Mouse (Mus musculus): ENCODE data around the gene Stk25. TPM values are rescaled to one million over a fixed set of nuclear protein-coding genes. Genes with fewer than 3 reads are reported as not detected.

Gene Stk25
- total and polyA plus RNA-seq, 3 experiments, result 81.2 to 104 (median 90.4) TPM

GRCm38 (mm10) chr1:93654275-93654674, 4.2 kb downstream of the Stk25 start:
- H3K27ac ChIP-seq, result no peak overlapping the region
- no peaks in the 10 kb centered on the region for H3K27me3 ChIP-seq (ENCODE audit: control insufficient read depth, insufficient read depth, low read length)
- no peak for DNase-seq
- WGBS, result 22% methylated on average over 2 of the region's 2 CpGs
- H3K36me3 ChIP-seq (ENCODE audit: control insufficient read depth, insufficient read depth, low read length), result no peaks in the 10 kb centered on the region
- H3K4me1 ChIP-seq (ENCODE audit: control insufficient read depth, insufficient read depth, low read length), result no peaks in the 10 kb centered on the region
- H3K9ac ChIP-seq (ENCODE audit: low read depth, low read length), result no peak overlapping the region
- H3K4me3 ChIP-seq, result no peak overlapping the region
- TF ChIP-seq CTCF (IDR thresholded peaks at IDR 0.05) (no peak), POLR2A (IDR thresholded peaks at IDR 0.05; ENCODE audit: insufficient read depth, low read depth, low read length) (no peak), EP300 (IDR thresholded peaks at IDR 0.05; ENCODE audit: insufficient read depth, low read depth, low read length) (no peak)
- no peaks in the 10 kb centered on the region for H3K79me2 ChIP-seq (replicated peaks; ENCODE audit: control insufficient read depth, insufficient read depth, low read length)
- intact Hi-C loops (cut with DNase I), result no loop called here

- DNase-seq, result no peak
- intact Hi-C loops (cut with DNase I), result no loop called here
- Histone ChIP-seq H3K27me3 (ENCODE audit: control insufficient read depth, insufficient read depth, low read length) (no peaks in the 10 kb centered on the region), H3K4me1 (ENCODE audit: control insufficient read depth, insufficient read depth, low read length) (no peaks in the 10 kb centered on the region), H3K4me3 (no peak overlapping the region), H3K79me2 (replicated peaks; ENCODE audit: control insufficient read depth, insufficient read depth, low read length) (no peaks in the 10 kb centered on the region), H3K27ac (no peak overlapping the region), H3K9ac (ENCODE audit: low read depth, low read length) (no peak overlapping the region), H3K36me3 (ENCODE audit: control insufficient read depth, insufficient read depth, low read length) (no peaks in the 10 kb centered on the region)
- TF ChIP-seq POLR2A (IDR thresholded peaks at IDR 0.05; ENCODE audit: insufficient read depth, low read depth, low read length), result no peak
- no peak for TF ChIP-seq EP300 (IDR thresholded peaks at IDR 0.05; ENCODE audit: insufficient read depth, low read depth, low read length)
- no peak for TF ChIP-seq CTCF (IDR thresholded peaks at IDR 0.05)
- 71% methylated on average over 5 of the region's 5 CpGs for WGBS
Observed at GRCm38 (mm10) chr1:93649604-93650172, 8.8 kb downstream of the Stk25 start.

GRCm38 (mm10) chr1:93642692-93643091, 15.8 kb downstream of the Stk25 start:
- intact Hi-C loops (cut with DNase I), result no loop called here
- TF ChIP-seq POLR2A (IDR thresholded peaks at IDR 0.05; ENCODE audit: insufficient read depth, low read depth, low read length) (no peak), EP300 (IDR thresholded peaks at IDR 0.05; ENCODE audit: insufficient read depth, low read depth, low read length) (no peak), CTCF (IDR thresholded peaks at IDR 0.05) (no peak)
- Histone ChIP-seq H3K79me2 (replicated peaks; ENCODE audit: control insufficient read depth, insufficient read depth, low read length) (no peaks in the 10 kb centered on the region), H3K9ac (ENCODE audit: low read depth, low read length) (no peak overlapping the region), H3K4me1 (ENCODE audit: control insufficient read depth, insufficient read depth, low read length) (no peaks in the 10 kb centered on the region), H3K27ac (no peak overlapping the region), H3K27me3 (ENCODE audit: control insufficient read depth, insufficient read depth, low read length) (no peaks in the 10 kb centered on the region), H3K4me3 (no peak overlapping the region), H3K36me3 (ENCODE audit: control insufficient read depth, insufficient read depth, low read length) (no peaks in the 10 kb centered on the region)
- DNase-seq, result no peak
- 96% methylated on average over 2 of the region's 2 CpGs for WGBS

- H3K4me1 ChIP-seq (ENCODE audit: control insufficient read depth, insufficient read depth, low read length), result no peaks in the 10 kb centered on the region
- intact Hi-C loops (cut with DNase I), result no loop called here
- TF ChIP-seq POLR2A (IDR thresholded peaks at IDR 0.05; ENCODE audit: insufficient read depth, low read depth, low read length) (no peak), CTCF (IDR thresholded peaks at IDR 0.05) (no peak), EP300 (IDR thresholded peaks at IDR 0.05; ENCODE audit: insufficient read depth, low read depth, low read length) (no peak)
- H3K27ac ChIP-seq, result no peak overlapping the region
- no peaks in the 10 kb centered on the region for H3K79me2 ChIP-seq (replicated peaks; ENCODE audit: control insufficient read depth, insufficient read depth, low read length)
- H3K4me3 ChIP-seq, result no peak overlapping the region
- no peaks in the 10 kb centered on the region for H3K36me3 ChIP-seq (ENCODE audit: control insufficient read depth, insufficient read depth, low read length)
- no peak overlapping the region for H3K9ac ChIP-seq (ENCODE audit: low read depth, low read length)
- no peak for DNase-seq
- no peaks in the 10 kb centered on the region for H3K27me3 ChIP-seq (ENCODE audit: control insufficient read depth, insufficient read depth, low read length)
- 84% methylated on average over 2 of the region's 2 CpGs for WGBS
Observed at GRCm38 (mm10) chr1:93641978-93642377, 16.5 kb downstream of the Stk25 start.

GRCm38 (mm10) chr1:93636211-93636897, 22.1 kb downstream of the Stk25 start:
- Histone ChIP-seq H3K27ac (peak overlapping the region; percentile 91), H3K79me2 (replicated peaks; ENCODE audit: control insufficient read depth, insufficient read depth, low read length) (peaks cover 4% of the 10 kb centered on the region; the same call in 1 of the 2 replicates), H3K36me3 (ENCODE audit: control insufficient read depth, insufficient read depth, low read length) (peaks cover 5% of the 10 kb centered on the region), H3K27me3 (ENCODE audit: control insufficient read depth, insufficient read depth, low read length) (no peaks in the 10 kb centered on the region), H3K9ac (ENCODE audit: low read depth, low read length) (peak overlapping the region; percentile 76), H3K4me1 (ENCODE audit: control insufficient read depth, insufficient read depth, low read length) (peaks cover 11% of the 10 kb centered on the region), H3K4me3 (peak overlapping the region; percentile 68)
- DNase-seq, result no peak
- WGBS, result 23% methylated on average over 7 of the region's 7 CpGs
- TF ChIP-seq CTCF (IDR thresholded peaks at IDR 0.05), result peak; percentile 52
- no peak for TF ChIP-seq EP300 (IDR thresholded peaks at IDR 0.05; ENCODE audit: insufficient read depth, low read depth, low read length)
- intact Hi-C loops (cut with DNase I), result loop anchor here (2.0 to 10.0 kb wide), 5 partner anchors 51 to 292 kb away; partner anchors contain the start of genes Atg4b, Bok, Farp2 and Ing5

GRCm38 (mm10) chr1:93635580-93636192, 22.8 kb downstream of the Stk25 start:
- Histone ChIP-seq H3K27ac (peak overlapping the region; percentile 96), H3K27me3 (ENCODE audit: control insufficient read depth, insufficient read depth, low read length) (no peaks in the 10 kb centered on the region), H3K79me2 (replicated peaks; ENCODE audit: control insufficient read depth, insufficient read depth, low read length) (peaks cover 4% of the 10 kb centered on the region; the same call in 1 of the 2 replicates), H3K4me3 (peak overlapping the region; percentile 100), H3K9ac (ENCODE audit: low read depth, low read length) (peak overlapping the region; percentile 90), H3K4me1 (ENCODE audit: control insufficient read depth, insufficient read depth, low read length) (peaks cover 11% of the 10 kb centered on the region), H3K36me3 (ENCODE audit: control insufficient read depth, insufficient read depth, low read length) (peaks cover 5% of the 10 kb centered on the region)
- under 1% methylated on average over 44 of the region's 44 CpGs for WGBS
- intact Hi-C loops (cut with DNase I), result loop anchor here (2.0 to 10.0 kb wide), 6 partner anchors 52 to 291 kb away; partner anchors contain the start of genes Atg4b, Bok, Farp2 and Hdlbp
- peak; percentile 98 to 99 for DNase-seq
- peak; percentile 63; the same call in 1 of the 2 replicates for TF ChIP-seq EP300 (IDR thresholded peaks at IDR 0.05; ENCODE audit: insufficient read depth, low read depth, low read length)
- TF ChIP-seq POLR2A (IDR thresholded peaks at IDR 0.05; ENCODE audit: insufficient read depth, low read depth, low read length), result peak; percentile 72
- TF ChIP-seq CTCF (IDR thresholded peaks at IDR 0.05), result no peak
